Mouse (Mus musculus) 3T3-L1 (cell line): ENCODE measurements at regions not wholly inside any gene's neighbourhood (a gene's known extent, or its start where the extent isn't known, plus 50 kb on each side); places are given as distances from the start of the nearest gene placed in this dataset.

Source experiments
- DNase-seq: peaks from one replicate; pipeline ENCODE4 v3.0.0-alpha.2; 2015; ENCODE audit warnings: low read depth, low spot score

GRCm38 (mm10) chr14:80244640-80245302, 260.9 kb downstream of the Olfm4 start:
- DNase-seq = no peak

DNA sequence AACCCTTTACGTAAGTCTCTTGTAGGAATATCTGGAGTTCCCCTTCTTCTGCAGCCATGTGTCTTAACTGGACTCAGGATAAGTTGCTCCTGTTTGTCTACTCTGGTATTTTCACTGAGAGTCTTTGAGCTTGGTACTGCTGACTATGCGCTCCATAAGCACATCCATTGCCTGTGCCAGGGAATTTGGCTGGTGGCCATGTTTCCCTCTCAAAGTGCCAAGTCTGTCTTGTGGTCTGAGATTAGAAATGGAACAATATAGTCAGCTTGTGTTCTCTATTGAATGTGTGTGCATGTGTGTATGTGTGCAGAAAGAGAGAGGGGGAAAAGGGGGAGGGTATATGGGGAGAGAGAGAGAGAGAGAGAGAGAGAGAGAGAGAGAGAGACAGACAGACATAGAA, 263.7 kb downstream of the Olfm4 start:
- DNase-seq = no peak

- DNase-seq = no peak
Observed at GRCm38 (mm10) chr14:80249882-80250281, 266.0 kb downstream of the Olfm4 start.

- DNase-seq = peak; percentile 4
Observed at GRCm38 (mm10) chr14:80257086-80257485, 273.2 kb downstream of the Olfm4 start.

GRCm38 (mm10) chr14:80263173-80263572, 279.3 kb downstream of the Olfm4 start:
- no peak for DNase-seq

DNA sequence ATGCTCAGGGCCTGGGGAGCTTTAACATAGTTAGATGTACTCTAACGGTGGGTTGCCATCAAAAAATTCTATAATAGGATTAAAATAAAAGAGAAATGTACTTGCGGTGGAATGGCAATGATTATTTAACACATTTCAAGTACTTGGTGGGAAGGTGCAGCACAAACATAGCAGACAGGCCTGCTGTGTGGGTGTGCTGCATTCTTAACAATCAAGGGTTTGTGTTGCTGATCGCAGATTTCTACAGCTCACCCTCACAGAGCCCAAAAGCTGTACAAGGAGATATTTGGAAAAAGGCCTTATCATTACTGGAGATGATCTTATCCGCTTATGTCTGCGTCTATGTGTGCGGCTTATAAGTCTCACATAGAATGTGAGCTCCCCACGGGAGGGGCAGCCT, 281.2 kb downstream of the Olfm4 start:
- no peak for DNase-seq

GRCm38 (mm10) chr14:80269179-80269951, 285.5 kb downstream of the Olfm4 start:
- peak; percentile 79 for DNase-seq

GRCm38 (mm10) chr14:80270063-80270462, 286.2 kb downstream of the Olfm4 start:
- no peak for DNase-seq

DNA sequence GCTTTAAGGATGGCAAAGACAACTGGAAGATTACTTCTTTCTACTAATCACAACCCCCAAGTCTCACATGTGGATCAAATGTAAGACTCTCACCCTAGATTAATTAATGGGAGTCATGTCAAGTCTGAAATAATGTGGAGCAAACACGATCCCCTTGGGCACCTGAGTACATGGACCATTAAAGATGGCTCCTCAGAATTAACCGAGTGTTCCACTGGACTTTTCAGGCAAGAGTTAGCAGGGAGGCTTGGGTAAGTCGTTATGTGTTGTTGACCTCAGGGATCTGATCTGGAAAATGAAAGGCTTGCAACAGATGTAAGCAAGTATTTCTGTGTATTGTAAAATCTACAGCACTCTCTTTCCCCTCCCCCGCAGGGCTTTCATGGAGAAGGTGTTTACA, 296.3 kb downstream of the Olfm4 start:
- DNase-seq = no peak

GRCm38 (mm10) chr14:80283726-80284125, 299.8 kb downstream of the Olfm4 start:
- no peak for DNase-seq

DNA sequence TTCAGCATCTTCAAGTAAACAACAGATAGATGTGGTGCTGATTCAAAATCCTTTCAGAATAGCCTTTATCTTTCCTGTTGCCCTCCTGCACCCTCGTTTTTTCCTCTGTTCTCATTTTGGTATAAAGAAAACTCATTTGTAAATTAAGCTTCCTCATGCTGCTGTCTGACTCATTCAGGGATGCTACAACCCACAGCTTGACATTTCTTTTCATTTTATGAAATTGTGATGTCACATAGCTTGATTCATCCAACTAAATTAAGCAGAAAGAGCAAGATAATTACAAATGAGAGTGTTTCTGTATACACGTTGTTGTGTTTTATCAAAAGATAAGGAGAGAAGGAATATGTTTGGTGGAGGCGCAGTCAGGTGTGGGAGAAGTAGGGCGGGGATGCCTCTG, 307.5 kb downstream of the Olfm4 start:
- DNase-seq = no peak

GRCm38 (mm10) chr14:80293378-80293777, 309.5 kb downstream of the Olfm4 start:
- DNase-seq = no peak

DNA sequence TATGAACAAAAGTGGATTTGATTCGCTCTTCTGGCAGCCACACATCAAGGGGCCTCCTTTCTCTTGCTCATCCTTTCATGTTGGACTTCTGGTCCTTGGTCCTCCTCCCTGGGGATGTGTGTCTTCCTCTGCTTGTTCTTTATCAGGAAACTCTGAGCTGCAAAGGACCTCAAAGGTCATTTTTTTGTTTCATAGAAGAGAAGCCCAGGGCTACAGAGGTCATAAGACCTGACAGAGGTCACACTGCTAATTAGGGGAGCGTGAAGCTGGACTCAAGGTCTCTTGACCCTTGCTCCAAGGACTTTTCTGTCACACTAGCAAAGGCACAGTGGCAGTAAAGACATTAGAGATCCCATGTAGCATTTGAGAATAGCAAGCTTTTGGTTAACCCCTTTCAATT, 345.8 kb downstream of the Olfm4 start:
- DNase-seq = no peak

DNA sequence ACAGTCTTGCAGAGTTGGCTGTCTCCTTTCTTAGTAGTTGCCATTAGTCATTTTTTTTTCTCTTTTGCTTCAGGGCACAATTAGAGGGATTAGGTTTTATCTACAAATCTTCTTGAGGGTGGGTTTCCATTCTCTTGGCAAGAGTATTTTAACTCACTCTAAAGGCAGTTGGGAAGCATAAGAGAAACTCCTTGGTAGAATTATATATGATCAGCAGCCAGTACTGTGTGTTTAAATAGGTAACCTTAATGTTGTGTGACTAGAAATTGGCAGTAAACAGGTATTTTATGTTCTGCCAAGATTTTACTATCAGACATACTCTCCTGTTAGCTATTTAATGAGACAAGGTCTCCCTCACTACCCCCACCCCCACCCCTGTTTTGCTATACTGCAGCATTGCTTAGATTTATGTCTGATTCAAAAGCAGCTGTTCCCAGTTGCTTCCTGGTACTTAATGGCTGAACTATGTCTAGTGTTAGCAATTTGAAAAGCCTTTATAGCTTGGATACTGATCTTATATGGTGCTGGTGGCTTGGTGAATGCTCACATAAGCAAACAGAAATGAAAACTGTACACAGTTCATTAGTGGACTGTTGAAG, 378.2 kb downstream of the Olfm4 start:
- DNase-seq = no peak

- DNase-seq = no peak
Observed at GRCm38 (mm10) chr14:80369448-80370153, 385.7 kb downstream of the Olfm4 start.

- DNase-seq = no peak
Observed at GRCm38 (mm10) chr14:80374290-80374689, 390.4 kb downstream of the Olfm4 start.

DNA sequence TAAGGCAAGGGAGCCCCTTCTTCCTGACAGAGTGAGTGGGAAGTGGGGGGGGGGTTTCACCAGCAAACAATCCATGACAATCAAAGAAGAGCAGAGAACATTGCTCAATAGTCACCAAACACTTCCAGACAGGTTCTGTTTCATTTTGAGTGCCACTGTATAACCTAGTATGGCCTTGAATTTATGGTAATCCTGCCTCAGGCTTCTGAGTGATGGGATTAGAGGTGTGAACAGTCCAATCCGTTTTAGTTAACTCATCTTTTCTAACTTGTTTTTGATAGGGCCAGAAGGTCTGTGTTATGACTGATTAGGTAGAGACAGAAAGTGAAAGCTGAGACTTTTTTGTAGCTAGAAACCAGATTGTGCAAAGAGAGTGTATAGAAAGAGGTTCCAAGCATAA, 393.2 kb downstream of the Olfm4 start:
- DNase-seq = no peak

GRCm38 (mm10) chr14:80391418-80391817, 407.5 kb downstream of the Olfm4 start:
- no peak for DNase-seq

DNA sequence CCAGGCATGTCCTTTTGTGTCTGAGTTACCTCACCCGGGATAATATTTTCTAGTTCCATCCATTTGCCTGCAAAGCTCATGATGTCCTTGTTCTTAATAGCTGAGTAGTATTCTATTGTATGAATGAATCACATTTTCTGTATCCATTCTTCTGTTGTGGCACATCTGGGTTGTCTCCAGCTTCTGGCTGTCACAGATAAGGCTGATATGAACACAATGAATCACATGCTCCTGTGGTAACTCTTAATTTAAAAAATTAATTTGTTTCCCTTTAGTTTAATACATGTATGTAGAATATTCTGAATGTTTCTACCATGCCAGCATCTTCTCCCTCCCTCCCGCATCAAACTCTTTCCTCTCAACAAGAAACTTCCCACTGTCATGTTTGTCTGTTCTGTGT, 424.4 kb downstream of the Olfm4 start:
- DNase-seq = no peak

- no peak for DNase-seq
Observed at GRCm38 (mm10) chr14:80418810-80419325, 435.0 kb downstream of the Olfm4 start.

- DNase-seq = no peak
Observed at GRCm38 (mm10) chr14:80443820-80444219, 459.9 kb downstream of the Olfm4 start.

DNA sequence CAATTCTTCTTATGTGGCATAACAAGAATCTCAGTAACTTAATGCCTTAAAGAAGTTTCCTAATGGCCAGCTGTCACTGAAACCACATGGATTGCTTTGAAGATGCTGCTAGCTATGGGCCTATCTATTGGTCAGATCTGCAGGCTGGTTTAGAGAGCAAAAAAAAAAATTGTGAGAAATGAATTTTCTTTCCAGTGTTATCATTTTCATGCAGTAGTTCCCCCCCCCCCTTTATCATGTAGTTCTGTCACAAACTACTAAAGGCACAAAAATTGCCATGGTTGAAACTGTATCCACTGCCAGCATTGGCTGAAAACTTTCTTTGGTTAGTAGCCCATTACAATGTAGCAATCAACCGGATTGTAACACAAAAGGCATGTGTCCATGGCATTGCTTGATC, 487.6 kb downstream of the Olfm4 start:
- DNase-seq = no peak
